10 mouse cellular contexts compared by ENCODE assay signal in genomic region chr14:26531410-26532313, GRCm38 (mm10). TPM values are rescaled to one million over a fixed set of nuclear protein-coding genes. Genes with fewer than 3 reads are reported as not detected.
DNase-seq lines count a peak whose midpoint lies in the region; ATAC-seq and TF ChIP-seq lines count a peak whose summit lies in the region.
"Had no signal": no experiment of that assay in that cellular context is flagged by ENCODE, and none has a peak within 500 bp of the region (broad histone marks: within the 10 kb centered on the region; RNA-seq: fewer than 3 reads in every experiment).

No protein-coding gene starts in this region.

- H3K36me3 ChIP-seq in kidney, postnatal 0 days (ENCODE audit: insufficient read depth, low read length): no peaks in the 10 kb centered on the region
- H3K36me3 ChIP-seq in kidney, adult 2 months (ENCODE audit: control insufficient read depth, insufficient read depth, low read length): no peaks in the 10 kb centered on the region
- H3K36me3 ChIP-seq in forebrain, embryonic 16.5 days (ENCODE audit: control insufficient read depth, insufficient read depth): no peaks in the 10 kb centered on the region
- H3K36me3 ChIP-seq in liver, postnatal 0 days (replicated peaks; ENCODE audit: insufficient read depth, low read length): peaks cover 5% of the 10 kb centered on the region; the same call in 1 of the 2 replicates

- 70% methylated on average over 10 of the region's 10 CpGs for WGBS in kidney, postnatal 0 days
- WGBS in kidney, adult 2 months: 44% methylated on average over 10 of the region's 10 CpGs
- WGBS in bone marrow, adult 2 months: 57% methylated on average over 10 of the region's 10 CpGs
- WGBS in forebrain, embryonic 16.5 days: 68% methylated on average over 10 of the region's 10 CpGs
- WGBS in liver, postnatal 0 days (ENCODE audit: insufficient replicate concordance): 57% methylated on average over 10 of the region's 10 CpGs

- H3K4me2 ChIP-seq in kidney, postnatal 0 days (ENCODE audit: low read length): peak overlapping the region; percentile 31
- peak overlapping the region; percentile 25 for H3K4me2 ChIP-seq in forebrain, embryonic 16.5 days (ENCODE audit: low read length)
- H3K4me2 ChIP-seq in liver, postnatal 0 days (ENCODE audit: low read depth, low read length): peak overlapping the region; percentile 95

- TF ChIP-seq CTCF in kidney, postnatal 0 days (IDR thresholded peaks at IDR 0.05; ENCODE audit: low read depth): no peak
- TF ChIP-seq CTCF in kidney, adult 2 months (conservative IDR thresholded peaks at IDR 0.05; ENCODE audit: insufficient read depth, insufficient read length, low read depth, low read length): no peak
- TF ChIP-seq CTCF in bone marrow, adult 2 months (IDR thresholded peaks at IDR 0.05; ENCODE audit: control insufficient read depth, insufficient read depth, low read length): no peak
- no peak for TF ChIP-seq CTCF in liver, postnatal 0 days (IDR thresholded peaks at IDR 0.05; ENCODE audit: low read depth)

- H3K27me3 ChIP-seq in kidney, postnatal 0 days (ENCODE audit: insufficient read depth, low read length): no peaks in the 10 kb centered on the region
- H3K27me3 ChIP-seq in kidney, adult 2 months (replicated peaks; ENCODE audit: control insufficient read depth, insufficient read depth, low read length): no peaks in the 10 kb centered on the region
- H3K27me3 ChIP-seq in forebrain, embryonic 16.5 days (replicated peaks; ENCODE audit: control insufficient read depth, insufficient read depth, low read length): no peaks in the 10 kb centered on the region
- H3K27me3 ChIP-seq in liver, postnatal 0 days (ENCODE audit: insufficient read depth, low read length): no peaks in the 10 kb centered on the region

- no peak overlapping the region for H3K9ac ChIP-seq in kidney, postnatal 0 days (ENCODE audit: low read depth, low read length)
- no peak overlapping the region for H3K9ac ChIP-seq in forebrain, embryonic 16.5 days (replicated peaks; ENCODE audit: low read depth, low read length)
- no peak overlapping the region for H3K9ac ChIP-seq in liver, postnatal 0 days (replicated peaks)

- TF ChIP-seq EP300 in liver, postnatal 0 days (IDR thresholded peaks at IDR 0.05; ENCODE audit: low read depth): no peak

- no peaks in the 10 kb centered on the region for H3K9me3 ChIP-seq in kidney, postnatal 0 days (replicated peaks; ENCODE audit: low read length)
- H3K9me3 ChIP-seq in forebrain, embryonic 16.5 days (ENCODE audit: control insufficient read depth, low read length): no peaks in the 10 kb centered on the region
- H3K9me3 ChIP-seq in liver, postnatal 0 days (ENCODE audit: low read length): no peaks in the 10 kb centered on the region

- no peak overlapping the region for H3K4me3 ChIP-seq in kidney, postnatal 0 days (replicated peaks; ENCODE audit: low read depth, low read length)
- no peak overlapping the region for H3K4me3 ChIP-seq in kidney, adult 2 months (ENCODE audit: insufficient read depth, low read depth, low read length)
- H3K4me3 ChIP-seq in bone marrow, adult 2 months (replicated peaks; ENCODE audit: control insufficient read depth, low read depth, low read length): peak overlapping the region; percentile 31
- H3K4me3 ChIP-seq in forebrain, embryonic 16.5 days (replicated peaks; ENCODE audit: low read length): no peak overlapping the region
- peak overlapping the region; percentile 15; the same call in 1 of the 2 replicates for H3K4me3 ChIP-seq in liver, postnatal 0 days (ENCODE audit: low read depth, low read length)

- ATAC-seq in kidney, postnatal 0 days (replicated peaks; ENCODE audit: low FRiP score, low read depth): no peak
- no peak for ATAC-seq in forebrain, embryonic 16.5 days
- ATAC-seq in liver, postnatal 0 days: no peak
- ATAC-seq in granulocyte monocyte progenitor cell, adult 5-6 weeks (replicated peaks; ENCODE audit: poor library complexity, severe bottlenecking): no peak

- no peak for TF ChIP-seq POLR2A in kidney, adult 2 months (IDR thresholded peaks at IDR 0.05; ENCODE audit: low read depth, low read length)
- TF ChIP-seq POLR2A in bone marrow, adult 2 months (IDR thresholded peaks at IDR 0.05; ENCODE audit: borderline replicate concordance, control insufficient read depth, low read depth, low read length): no peak

- DNase-seq in kidney, postnatal 0 days (ENCODE audit: low spot score): no peak
- DNase-seq in kidney, adult 2 months: no peak
- DNase-seq in liver, postnatal 0 days: no peak
- DNase-seq in left cerebral cortex, adult 18-20 months (ENCODE audit: low spot score in 2 of 2): no peak
- no peak for DNase-seq in thymus, postnatal 0 days (ENCODE audit: low spot score)
- DNase-seq: embryo, embryonic 11 days; kidney, postnatal 25 days had no signal

- peaks cover 22% of the 10 kb centered on the region for H3K4me1 ChIP-seq in kidney, postnatal 0 days (replicated peaks; ENCODE audit: insufficient read depth, low read length)
- peaks cover 37% of the 10 kb centered on the region for H3K4me1 ChIP-seq in kidney, adult 2 months (ENCODE audit: control insufficient read depth, insufficient read depth, low read length)
- peaks cover 6% of the 10 kb centered on the region for H3K4me1 ChIP-seq in bone marrow, adult 2 months (ENCODE audit: control insufficient read depth, insufficient read depth, low read length)
- H3K4me1 ChIP-seq in forebrain, embryonic 16.5 days (replicated peaks; ENCODE audit: control insufficient read depth, insufficient read depth, low read length): peaks cover 30% of the 10 kb centered on the region
- H3K4me1 ChIP-seq in liver, postnatal 0 days (ENCODE audit: insufficient read depth): peaks cover 36% of the 10 kb centered on the region

- no peak overlapping the region for H3K27ac ChIP-seq in kidney, postnatal 0 days
- no peak overlapping the region for H3K27ac ChIP-seq in kidney, adult 2 months (ENCODE audit: insufficient read depth, low read depth, low read length)
- no peak overlapping the region for H3K27ac ChIP-seq in bone marrow, adult 2 months (ENCODE audit: control insufficient read depth, insufficient read depth, low read depth, low read length, poor library complexity)
- H3K27ac ChIP-seq in forebrain, embryonic 16.5 days (ENCODE audit: low read length): no peak overlapping the region
- H3K27ac ChIP-seq in liver, postnatal 0 days (ENCODE audit: low read depth): no peak overlapping the region

RNA-seq across cellular contexts. Expression of gene Slmap, which starts 3.1 kb away (rescaled TPM):
- polyA plus RNA-seq in kidney, postnatal 0 days (2015; fragmentation: Nextera tagmentation; extraction: Ambion mirVana): 22.9 and 24.3 TPM in 2 replicates
- polyA plus RNA-seq in kidney, adult 2 months (2012; rRNA removed): 19.3 and 20.0 TPM in 2 replicates
- polyA plus RNA-seq in bone marrow, adult 2 months (2011; ENCODE audit: insufficient read depth, insufficient read length, low replicate concordance, missing spikeins): 58.3 and 75.2 TPM in 2 replicates
- polyA plus RNA-seq in forebrain, embryonic 16.5 days (2015; fragmentation: Nextera tagmentation; extraction: Ambion mirVana): 13.3 and 14.3 TPM in 2 replicates
- 11.7 and 12.3 TPM in 2 replicates for polyA plus RNA-seq in liver, postnatal 0 days (2015; fragmentation: Nextera tagmentation; extraction: Ambion mirVana)
- total RNA-seq in granulocyte monocyte progenitor cell, adult 5-6 weeks (2014; fragmentation: Nextera tagmentation): 42.7 and 66.3 TPM in 2 replicates
- 66.5 and 78.6 TPM in 2 replicates for total RNA-seq in granulocyte monocyte progenitor cell, adult 5-6 weeks (2017)
- 100 to 1,000 TPM; 114 to 116 TPM for total RNA-seq in left cerebral cortex, adult 18-20 months (2021)
- polyA plus RNA-seq in thymus, postnatal 0 days (2015; fragmentation: Nextera tagmentation; extraction: Ambion mirVana): 16.8 and 19.6 TPM in 2 replicates

RNA-seq across cellular contexts. Expression of gene Dennd6a, which starts 42.0 kb away (rescaled TPM):
- 29.2 and 33.6 TPM in 2 replicates for polyA plus RNA-seq in kidney, postnatal 0 days (2015; fragmentation: Nextera tagmentation; extraction: Ambion mirVana)
- 11.5 and 12.0 TPM in 2 replicates for polyA plus RNA-seq in kidney, adult 2 months (2012; rRNA removed)
- 7.6 and 9.0 TPM in 2 replicates for polyA plus RNA-seq in bone marrow, adult 2 months (2011; ENCODE audit: insufficient read depth, insufficient read length, low replicate concordance, missing spikeins)
- 21.1 and 23.6 TPM in 2 replicates for polyA plus RNA-seq in forebrain, embryonic 16.5 days (2015; fragmentation: Nextera tagmentation; extraction: Ambion mirVana)
- polyA plus RNA-seq in liver, postnatal 0 days (2015; fragmentation: Nextera tagmentation; extraction: Ambion mirVana): 9.9 and 11.8 TPM in 2 replicates
- total RNA-seq in granulocyte monocyte progenitor cell, adult 5-6 weeks (2014; fragmentation: Nextera tagmentation): 18.5 and 19.7 TPM in 2 replicates
- 21.6 and 24.5 TPM in 2 replicates for total RNA-seq in granulocyte monocyte progenitor cell, adult 5-6 weeks (2017)
- 10 to 100 TPM; 25.1 to 28.4 TPM for total RNA-seq in left cerebral cortex, adult 18-20 months (2021)
- polyA plus RNA-seq in thymus, postnatal 0 days (2015; fragmentation: Nextera tagmentation; extraction: Ambion mirVana): 30.7 and 41.4 TPM in 2 replicates

Comparison
In these comparisons a context has a peak if more than half of its experiments do, and no peak if none do; other contexts are left out.
1. H3K4me2 ChIP-seq: peak in every context shown above with its lines; median percentile 95 in liver, postnatal 0 days; 31 in kidney, postnatal 0 days; 25 in forebrain, embryonic 16.5 days.
2. H3K4me3 ChIP-seq: peak in bone marrow, adult 2 months (single experiment) and liver, postnatal 0 days (single experiment); none in kidney, postnatal 0 days (single experiment), kidney, adult 2 months (single experiment) and forebrain, embryonic 16.5 days (single experiment).